Mouse (Mus musculus) monocyte, adult 2 months (primary cell): ENCODE data around the gene F830045P16Rik.
A peak's percentile ranks its signal among the peaks of the same experiment; 100 is the strongest.

Experiments used
- DNase-seq, 2 experiments: peaks; one replicate each; pipeline ENCODE4 v3.0.0; 2022; ENCODE audit warnings: low spot score in 2 of 2, low read depth in 1 of 2

F830045P16Rik gene

GRCm38 (mm10) chr2:129546772-129547171, 10.4 kb upstream of the F830045P16Rik start:
- DNase-seq = peak; percentile 39 to 68

DNA sequence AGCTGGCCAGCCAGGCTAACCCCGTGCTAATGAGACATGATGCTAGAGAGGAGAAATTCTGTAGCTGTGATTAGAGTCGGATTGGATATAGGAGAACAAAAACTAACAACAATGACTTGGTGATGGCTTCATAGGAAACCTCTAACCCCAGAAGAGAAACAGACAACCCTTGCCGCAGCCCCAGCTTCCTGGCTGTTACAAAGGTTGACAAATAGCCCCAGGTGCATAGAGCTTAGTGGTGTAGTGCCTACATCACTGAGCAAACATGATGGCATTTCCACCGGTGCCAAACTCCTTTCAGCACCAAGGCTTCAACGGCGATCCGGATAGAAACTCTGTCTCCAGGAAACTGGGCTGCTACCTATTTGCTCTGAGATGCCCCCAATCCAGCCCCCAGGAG, 9.2 kb upstream of the F830045P16Rik start:
- peak in 1 of 2 experiments; percentile 23 for DNase-seq

DNA sequence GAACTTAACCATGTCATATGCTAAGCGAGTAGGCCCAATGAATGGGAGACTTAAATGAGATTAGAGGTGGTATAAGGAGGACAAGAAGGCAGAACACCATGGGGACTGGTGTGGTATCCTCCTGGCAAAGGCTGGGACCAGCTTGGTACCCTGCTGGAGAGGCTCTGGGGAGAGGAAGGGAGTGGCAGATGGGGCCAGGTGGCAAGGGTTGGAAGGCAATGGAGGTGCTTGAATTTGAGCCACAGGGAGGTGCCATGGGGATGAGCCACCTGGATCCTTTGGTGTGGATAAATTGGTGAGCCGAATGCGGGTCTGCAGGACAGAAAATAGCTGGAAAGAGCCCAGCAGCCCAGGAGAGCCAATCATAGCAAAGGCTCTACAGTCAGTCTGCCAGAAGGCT, 8.5 kb upstream of the F830045P16Rik start:
- DNase-seq = no peak

GRCm38 (mm10) chr2:129544448-129544847, 8.0 kb upstream of the F830045P16Rik start:
- no peak for DNase-seq

DNA sequence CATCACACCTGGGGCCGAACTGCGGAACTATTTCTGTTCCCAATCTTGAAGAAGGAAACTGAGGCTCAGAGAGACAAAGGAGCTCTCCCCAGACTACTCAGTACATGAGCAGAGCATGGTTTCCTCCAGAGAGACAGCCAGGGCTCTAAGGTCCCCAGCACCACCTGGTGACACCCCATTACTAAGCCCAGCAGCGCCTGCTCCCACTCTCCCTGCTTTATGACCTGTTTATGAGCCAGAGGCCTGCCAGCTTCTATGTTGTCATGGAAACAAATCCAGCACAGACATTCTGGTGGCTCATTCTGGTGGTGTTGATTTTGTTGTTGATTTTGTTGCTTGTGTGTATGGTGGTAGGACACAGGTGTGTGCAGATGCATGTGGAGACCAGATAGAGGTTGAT, 3.6 kb upstream of the F830045P16Rik start:
- DNase-seq = no peak

GRCm38 (mm10) chr2:129539175-129539574, 2.8 kb upstream of the F830045P16Rik start:
- no peak for DNase-seq

- no peak for DNase-seq
Observed at GRCm38 (mm10) chr2:129537926-129538325, 1.5 kb upstream of the F830045P16Rik start.

DNA sequence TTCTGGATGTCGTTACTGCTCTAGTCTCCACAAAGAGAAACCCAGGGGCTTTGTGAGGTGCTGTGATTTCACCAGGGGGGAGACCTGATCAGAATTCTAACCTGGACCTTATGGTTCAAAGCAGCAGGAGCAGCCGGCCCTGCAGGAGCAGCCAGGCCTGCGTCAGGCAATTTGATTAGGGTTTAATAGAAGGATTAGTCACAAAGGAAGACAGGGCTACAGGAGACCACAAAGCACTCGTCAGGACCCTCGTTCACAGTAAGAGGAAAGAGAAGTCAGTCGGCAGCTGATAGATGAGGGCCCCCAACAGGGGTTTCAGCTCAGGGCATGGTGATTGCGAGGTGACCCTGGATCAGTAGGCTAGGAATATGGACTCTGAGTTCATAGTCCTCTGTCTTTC, 958 bp upstream of the F830045P16Rik start:
- DNase-seq = no peak

GRCm38 (mm10) chr2:129536926-129537325, 524 bp upstream of the F830045P16Rik start:
- DNase-seq = no peak

DNA sequence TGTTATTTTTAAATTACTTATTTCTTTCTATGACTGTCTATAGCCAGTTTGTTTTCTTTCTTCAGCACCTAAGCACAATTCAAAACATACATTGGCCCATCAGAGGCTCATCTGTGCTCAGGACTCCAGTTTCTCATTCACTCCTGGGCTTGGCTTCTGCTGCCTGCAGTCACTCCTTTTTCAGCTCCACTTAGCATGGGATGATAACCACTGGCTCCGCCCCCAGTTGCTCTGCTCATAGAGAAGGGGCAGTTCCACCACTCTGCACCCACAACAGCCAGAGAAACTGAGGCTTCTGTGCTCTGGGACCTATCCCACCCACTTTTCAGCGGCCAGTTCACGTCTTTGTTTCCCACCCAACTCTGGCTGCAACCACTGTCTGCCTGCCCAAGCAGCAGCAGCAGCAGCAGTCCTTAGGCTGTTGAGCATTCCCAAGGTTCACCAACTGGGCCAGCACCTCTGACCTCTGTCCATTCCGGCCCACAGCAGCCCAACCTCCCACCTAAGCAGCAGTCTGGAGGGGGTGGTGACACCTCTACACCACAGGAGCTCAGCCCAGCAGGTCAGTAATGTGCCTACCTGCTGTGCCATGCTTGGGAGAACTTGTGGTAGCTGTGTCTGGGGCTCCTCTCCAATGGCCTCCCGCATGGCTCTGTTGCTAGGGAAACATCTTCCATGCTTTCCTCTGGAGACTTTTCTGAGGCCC, 1.4 kb downstream of the F830045P16Rik start:
- DNase-seq = no peak

- DNase-seq = no peak
Observed at GRCm38 (mm10) chr2:129531890-129532289, 4.5 kb downstream of the F830045P16Rik start.

DNA sequence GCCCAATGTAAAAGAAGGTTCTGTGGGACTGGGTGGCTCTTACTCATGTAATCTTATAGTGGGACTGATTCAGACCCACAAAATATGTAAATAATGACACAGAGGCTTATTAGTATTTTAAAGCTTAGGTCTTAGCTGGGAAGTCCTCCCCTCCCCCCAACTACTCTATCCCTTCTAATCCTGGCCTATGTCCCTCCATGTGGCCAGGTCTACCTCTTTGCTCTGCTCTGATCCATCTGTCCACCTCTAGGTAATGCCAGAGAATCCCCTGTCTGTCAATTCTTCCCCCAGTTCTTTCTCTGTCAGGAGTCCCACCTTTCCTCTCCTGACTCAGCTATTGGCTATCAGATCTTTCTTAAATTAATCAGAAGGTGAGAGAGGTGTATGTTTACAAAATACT, 5.3 kb downstream of the F830045P16Rik start:
- DNase-seq = no peak

GRCm38 (mm10) chr2:129529297-129530209, 6.8 kb downstream of the F830045P16Rik start:
- DNase-seq = no peak

GRCm38 (mm10) chr2:129527916-129528315, 8.5 kb downstream of the F830045P16Rik start:
- no peak for DNase-seq

DNA sequence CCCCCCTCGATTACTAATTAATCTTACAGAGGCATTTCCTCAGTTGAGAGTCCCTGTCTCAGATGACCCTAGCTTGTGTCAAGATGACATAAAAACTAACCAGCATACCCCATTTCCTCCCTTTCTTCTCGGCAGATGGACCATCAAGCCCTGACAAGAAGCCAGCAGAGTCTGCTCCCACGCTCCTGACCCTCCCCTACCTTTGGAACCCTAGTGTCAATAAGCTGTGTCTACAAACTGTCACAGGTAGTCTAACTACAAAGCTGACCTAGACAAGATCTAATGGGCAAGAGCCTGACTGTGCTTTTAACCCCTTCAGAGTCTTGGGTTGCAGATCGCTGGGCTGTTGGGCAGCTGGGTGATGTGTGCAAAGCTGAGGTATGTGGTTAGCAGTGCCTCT, 10.1 kb downstream of the F830045P16Rik start:
- DNase-seq = no peak

DNA sequence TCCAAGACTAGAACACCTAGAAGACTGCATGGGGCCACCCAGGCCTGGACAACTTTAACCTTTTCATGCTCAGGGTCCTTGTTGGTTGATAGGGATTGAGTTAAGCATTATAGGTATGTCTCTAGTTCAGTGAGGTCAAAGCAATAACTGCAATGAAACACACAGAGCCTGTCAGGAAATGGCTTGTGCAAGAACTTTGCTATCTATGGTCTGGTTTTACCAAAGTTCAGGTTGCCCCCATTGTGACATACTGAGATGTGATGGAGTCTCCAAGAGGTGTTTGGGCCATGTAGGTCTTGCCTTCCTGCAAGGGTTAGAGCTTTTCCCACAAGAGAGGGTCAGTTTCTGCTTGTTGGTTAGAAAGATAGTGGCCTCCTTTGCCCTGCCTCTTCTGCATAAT, 10.8 kb downstream of the F830045P16Rik start:
- DNase-seq = no peak

DNA sequence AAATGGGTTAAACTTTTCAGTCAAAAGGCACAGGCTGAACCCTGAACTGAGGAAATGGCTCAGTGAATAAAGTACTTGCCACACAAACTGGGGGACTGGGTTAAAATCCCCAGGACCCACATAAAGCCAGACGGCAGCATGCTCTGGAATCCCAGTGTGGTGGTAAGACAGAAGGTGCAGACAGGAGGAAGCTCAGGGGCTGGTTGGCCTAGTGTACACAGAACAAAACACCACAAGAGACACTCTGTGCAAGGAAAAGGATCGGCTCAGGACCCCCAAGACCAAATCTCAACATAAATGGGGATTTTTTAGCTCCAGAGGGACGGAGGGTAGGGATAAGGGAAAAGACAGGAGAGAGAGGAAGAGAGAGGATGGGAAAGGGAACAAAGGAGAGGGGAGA, 17.9 kb downstream of the F830045P16Rik start:
- no peak for DNase-seq

DNA sequence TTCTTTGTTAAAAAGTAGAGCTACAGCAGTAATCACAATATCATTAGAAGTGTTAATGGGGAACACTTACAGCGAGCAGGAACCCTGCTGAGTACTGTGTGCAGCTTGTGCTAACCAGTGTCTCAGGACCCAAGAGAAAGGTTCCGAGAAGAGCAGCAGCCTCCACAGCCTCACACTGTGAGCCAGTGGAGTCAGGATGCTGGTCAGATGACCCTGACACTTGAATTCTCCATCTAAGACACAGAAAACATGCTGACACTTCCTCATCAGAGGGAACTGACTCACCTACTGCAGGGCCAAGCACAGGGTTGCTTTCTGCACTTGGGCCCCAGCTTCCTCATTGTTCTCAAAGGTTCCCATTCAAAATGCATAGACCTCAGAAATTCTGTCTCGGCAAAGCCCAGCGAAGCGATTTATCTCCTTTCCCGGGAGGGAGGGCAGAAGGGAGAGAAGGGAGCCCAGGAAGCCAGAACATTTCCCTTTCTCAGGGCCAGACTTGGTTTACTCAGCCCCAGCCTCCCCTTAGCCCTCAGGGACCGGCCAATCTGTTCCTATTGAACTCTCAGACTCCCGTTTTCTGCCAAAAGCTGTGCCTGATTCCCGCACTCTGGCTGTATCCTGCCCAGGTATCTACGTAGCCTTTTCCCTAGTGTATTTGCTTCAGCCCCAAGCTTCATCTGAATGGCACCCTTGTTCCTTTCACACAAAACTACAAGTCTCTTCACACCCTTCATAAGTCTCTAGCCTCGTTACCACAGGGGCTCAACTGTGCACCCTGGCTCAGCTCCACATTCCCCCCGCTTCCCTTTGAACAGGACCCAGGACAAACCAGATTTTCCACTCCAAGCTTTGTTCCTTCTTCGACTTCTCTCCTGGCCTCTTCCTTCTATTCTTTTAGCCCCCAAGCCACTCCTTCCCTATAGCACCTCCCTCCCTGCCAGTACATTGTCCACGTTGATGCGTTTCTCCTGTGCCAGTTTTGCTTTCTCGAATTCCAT, 21.2 kb downstream of the F830045P16Rik start:
- peak; percentile 50 to 61 for DNase-seq

DNA sequence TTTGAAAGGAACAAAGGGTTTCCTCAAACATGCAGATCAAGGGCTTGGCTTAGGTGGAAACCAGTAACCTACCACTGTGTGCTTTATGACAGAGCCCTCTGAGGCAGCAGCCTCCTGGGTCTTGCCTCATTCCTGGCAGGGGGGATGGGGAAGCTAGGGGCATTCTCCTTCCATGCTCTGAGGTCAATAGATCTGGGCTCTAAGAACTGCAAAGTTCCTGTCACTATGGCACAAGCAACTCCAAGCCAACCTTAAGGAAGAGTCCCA, 22.1 kb downstream of the F830045P16Rik start:
- DNase-seq = peak in 1 of 2 experiments; percentile 22

DNA sequence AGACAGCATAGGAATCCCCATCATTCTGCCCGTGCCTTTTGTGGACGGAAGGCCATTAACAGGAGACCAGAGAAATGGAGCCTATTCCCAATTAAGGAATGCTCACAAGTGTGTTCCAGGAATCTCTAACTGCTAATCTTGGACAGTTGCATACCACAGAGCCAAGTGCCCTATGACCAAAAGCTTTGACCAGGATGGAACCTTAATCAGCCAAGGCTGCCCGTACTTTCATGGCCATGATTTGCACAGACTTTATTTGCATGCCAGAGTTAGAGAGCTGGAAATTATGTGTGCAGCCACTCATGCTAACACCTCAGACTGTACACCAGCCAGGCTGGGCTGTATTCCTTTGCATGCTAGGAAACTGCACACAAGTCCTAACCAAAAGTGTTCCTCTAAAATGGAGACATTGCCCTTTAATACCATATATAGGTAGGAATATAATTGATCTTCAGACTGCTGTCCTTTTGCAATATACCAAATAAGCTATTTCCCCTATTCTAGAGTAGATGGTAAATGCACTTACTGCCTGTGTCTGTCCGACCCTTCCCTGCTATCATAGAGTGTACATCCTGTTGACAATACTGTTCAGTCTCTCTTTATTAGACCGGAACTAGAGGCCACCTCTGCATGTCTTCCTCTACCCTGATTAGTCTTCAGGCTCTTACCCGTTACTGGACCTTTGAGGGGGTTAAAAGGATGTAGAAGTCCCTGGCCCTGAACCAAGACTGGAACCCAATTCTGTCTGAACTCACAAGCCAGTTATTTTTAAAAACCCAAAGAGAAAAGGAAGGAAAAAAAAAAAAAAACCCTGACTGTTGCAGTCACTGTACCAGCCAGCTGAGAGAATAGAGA, 22.6 kb downstream of the F830045P16Rik start:
- DNase-seq = no peak
